Mouse (Mus musculus) cortical plate, adult 2 months (tissue): ENCODE results near the gene Klhdc4.

Experiments
- CTCF ChIP-seq: fragments of 200-500 bp; IDR thresholded peaks from 2 replicates; pipeline ENCODE4 v1.5.1; 2011; ENCODE audit warnings: mild to moderate bottlenecking, control low read depth, low read length; ENCODE audit not compliant: insufficient read depth; ENCODE audit errors: extremely low read depth
- POLR2A ChIP-seq: fragments of 200-500 bp; IDR thresholded peaks from 2 replicates; pipeline ENCODE4 v1.6.1; 2011; ENCODE audit warnings: mild to moderate bottlenecking, low read length, control low read depth; ENCODE audit not compliant: insufficient read depth; ENCODE audit errors: extremely low read depth

DNA sequence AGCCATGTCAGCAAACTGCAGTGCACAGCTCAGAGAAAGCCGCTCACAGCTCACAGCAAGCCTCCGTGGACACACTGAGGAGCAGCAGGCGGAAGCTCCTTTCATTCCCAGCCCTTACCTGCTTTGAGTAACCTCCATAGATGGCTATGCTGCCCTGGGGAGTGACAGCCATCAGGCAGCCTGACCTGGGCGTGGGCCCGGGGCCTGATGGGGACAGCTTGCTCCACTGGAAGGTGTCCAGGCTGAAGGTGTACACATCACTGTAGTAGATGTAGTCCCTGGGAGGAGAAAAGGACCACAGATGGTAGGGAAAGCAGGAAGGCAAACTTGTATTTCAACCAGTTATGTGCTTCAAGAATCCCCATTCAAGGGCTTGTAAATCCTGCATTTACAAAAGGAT is 24.5 kb downstream of the Klhdc4 start:
- TF ChIP-seq CTCF (no peak), POLR2A (no peak)
